In genomic region chr12:63369259-63369822, GRCm38 (mm10) we compare ENCODE assay signal across 29 mouse cellular contexts.
DNase-seq lines count a peak whose midpoint lies in the region; ATAC-seq and TF ChIP-seq lines count a peak whose summit lies in the region.
"Had no signal": no experiment of that assay in that cellular context is flagged by ENCODE, and none has a peak within 500 bp of the region (broad histone marks: within the 10 kb centered on the region; RNA-seq: fewer than 3 reads in every experiment).

No protein-coding gene starts in this region.

- ATAC-seq in hindbrain, embryonic 13.5 days (ENCODE audit: low FRiP score) = no peak
- ATAC-seq in hindbrain, postnatal 0 days = no peak
- peak; percentile 54; the same call in 1 of the 2 replicates for ATAC-seq in neural tube, embryonic 14.5 days (ENCODE audit: low read depth)
- ATAC-seq in intestine, embryonic 16.5 days = no peak
- ATAC-seq: forebrain, embryonic 15.5 days; inflammation-experienced regulatory T-cells, adult 6 months; midbrain, embryonic 16.5 days had no signal

- H3K4me3 ChIP-seq in hindbrain, embryonic 13.5 days = no peak overlapping the region
- H3K4me3 ChIP-seq in hindbrain, postnatal 0 days (ENCODE audit: low read length) = no peak overlapping the region
- no peak overlapping the region for H3K4me3 ChIP-seq in neural tube, embryonic 14.5 days (ENCODE audit: low read depth, low read length)
- H3K4me3 ChIP-seq in intestine, embryonic 16.5 days (ENCODE audit: low read length) = no peak overlapping the region
- H3K4me3 ChIP-seq in heart, embryonic 10.5 days = no peak overlapping the region
- H3K4me3 ChIP-seq: embryonic facial prominence, embryonic 10.5 days; forebrain, embryonic 15.5 days; heart, adult 2 months; limb, embryonic 10.5 days; liver, embryonic 15.5 days; lung, embryonic 15.5 days; megakaryocyte, embryonic 14.5 days; myocyte; stomach, embryonic 15.5 days had no signal

- no peaks in the 10 kb centered on the region for H3K36me3 ChIP-seq in hindbrain, embryonic 13.5 days
- H3K36me3 ChIP-seq in hindbrain, postnatal 0 days (ENCODE audit: insufficient read depth, low read length) = no peaks in the 10 kb centered on the region
- no peaks in the 10 kb centered on the region for H3K36me3 ChIP-seq in neural tube, embryonic 14.5 days (ENCODE audit: control insufficient read depth, insufficient read depth, low read length)
- H3K36me3 ChIP-seq in intestine, embryonic 16.5 days (ENCODE audit: control insufficient read depth, insufficient read depth, low read length) = no peaks in the 10 kb centered on the region
- no peaks in the 10 kb centered on the region for H3K36me3 ChIP-seq in heart, embryonic 10.5 days
- H3K36me3 ChIP-seq: embryonic facial prominence, embryonic 10.5 days; forebrain, embryonic 15.5 days; limb, embryonic 10.5 days; liver, embryonic 15.5 days; lung, embryonic 15.5 days; stomach, embryonic 15.5 days had no signal

- no peaks in the 10 kb centered on the region; the same call in 1 of the 2 replicates for H3K4me1 ChIP-seq in hindbrain, embryonic 13.5 days (replicated peaks)
- H3K4me1 ChIP-seq in hindbrain, postnatal 0 days (ENCODE audit: insufficient read depth, low read length) = no peaks in the 10 kb centered on the region
- H3K4me1 ChIP-seq in neural tube, embryonic 14.5 days (ENCODE audit: control insufficient read depth, insufficient read depth, low read length) = no peaks in the 10 kb centered on the region
- no peaks in the 10 kb centered on the region for H3K4me1 ChIP-seq in intestine, embryonic 16.5 days (ENCODE audit: control insufficient read depth, insufficient read depth, low read length)
- no peaks in the 10 kb centered on the region for H3K4me1 ChIP-seq in heart, embryonic 10.5 days
- H3K4me1 ChIP-seq: embryonic facial prominence, embryonic 10.5 days; forebrain, embryonic 15.5 days; limb, embryonic 10.5 days; liver, embryonic 15.5 days; lung, embryonic 15.5 days; megakaryocyte, embryonic 14.5 days; stomach, embryonic 15.5 days had no signal

- no peak for TF ChIP-seq CTCF in hindbrain, postnatal 0 days (IDR thresholded peaks at IDR 0.05; ENCODE audit: low read depth)

- H3K9me3 ChIP-seq in hindbrain, embryonic 13.5 days = no peaks in the 10 kb centered on the region
- H3K9me3 ChIP-seq in hindbrain, postnatal 0 days (ENCODE audit: low read length) = no peaks in the 10 kb centered on the region; the same call in 1 of the 2 replicates
- H3K9me3 ChIP-seq in neural tube, embryonic 14.5 days (ENCODE audit: control insufficient read depth, low read length) = no peaks in the 10 kb centered on the region
- H3K9me3 ChIP-seq in intestine, embryonic 16.5 days (ENCODE audit: control insufficient read depth, low read length) = no peaks in the 10 kb centered on the region
- H3K9me3 ChIP-seq in heart, embryonic 10.5 days = no peaks in the 10 kb centered on the region
- H3K9me3 ChIP-seq: embryonic facial prominence, embryonic 10.5 days; forebrain, embryonic 15.5 days; limb, embryonic 10.5 days; liver, embryonic 15.5 days; lung, embryonic 15.5 days; megakaryocyte, embryonic 14.5 days; stomach, embryonic 15.5 days had no signal

- H3K4me2 ChIP-seq in hindbrain, embryonic 13.5 days = no peak overlapping the region
- H3K4me2 ChIP-seq in hindbrain, postnatal 0 days (ENCODE audit: low read depth, low read length) = no peak overlapping the region
- H3K4me2 ChIP-seq in neural tube, embryonic 14.5 days (ENCODE audit: low read depth, low read length) = no peak overlapping the region
- H3K4me2 ChIP-seq in intestine, embryonic 16.5 days (ENCODE audit: low read depth, low read length) = no peak overlapping the region
- H3K4me2 ChIP-seq: forebrain, embryonic 15.5 days; liver, embryonic 15.5 days; lung, embryonic 15.5 days; stomach, embryonic 15.5 days had no signal

- no peak overlapping the region for H3K9ac ChIP-seq in hindbrain, embryonic 13.5 days
- H3K9ac ChIP-seq in hindbrain, postnatal 0 days (replicated peaks; ENCODE audit: low read length) = no peak overlapping the region
- H3K9ac ChIP-seq in neural tube, embryonic 14.5 days (replicated peaks; ENCODE audit: low read depth, low read length) = no peak overlapping the region
- H3K9ac ChIP-seq in intestine, embryonic 16.5 days (ENCODE audit: low read depth, low read length) = no peak overlapping the region
- H3K9ac ChIP-seq: forebrain, embryonic 15.5 days; liver, embryonic 15.5 days; lung, embryonic 15.5 days; stomach, embryonic 15.5 days had no signal

- no peaks in the 10 kb centered on the region for H3K27me3 ChIP-seq in hindbrain, embryonic 13.5 days
- H3K27me3 ChIP-seq in hindbrain, postnatal 0 days (ENCODE audit: insufficient read depth, low read length) = no peaks in the 10 kb centered on the region
- H3K27me3 ChIP-seq in neural tube, embryonic 14.5 days (ENCODE audit: control insufficient read depth, insufficient read depth, low read length) = no peaks in the 10 kb centered on the region
- no peaks in the 10 kb centered on the region for H3K27me3 ChIP-seq in intestine, embryonic 16.5 days (replicated peaks; ENCODE audit: control insufficient read depth, insufficient read depth, low read length)
- H3K27me3 ChIP-seq in heart, embryonic 10.5 days (ENCODE audit: insufficient read depth, poor library complexity, severe bottlenecking) = no peaks in the 10 kb centered on the region
- H3K27me3 ChIP-seq: forebrain, embryonic 15.5 days; liver, embryonic 15.5 days; lung, embryonic 15.5 days; megakaryocyte, embryonic 14.5 days; stomach, embryonic 15.5 days had no signal

- no peak for DNase-seq in hindbrain, postnatal 0 days (ENCODE audit: low spot score)
- DNase-seq in A20 (ENCODE audit: low read depth, low spot score) = peak; percentile 35
- DNase-seq in embryo, embryonic 11.5 days (ENCODE audit: low read depth, low spot score) = peak; percentile 5
- DNase-seq in heart, embryonic 10.5 days (ENCODE audit: low spot score) = no peak
- DNase-seq: cerebellum, adult 11-12 months; cerebellum, postnatal 14 days; gastrocnemius, postnatal 25 days; heart, adult 2 months; heart, postnatal 36 days; kidney, adult 2 months; kidney, postnatal 14 days; liver; lung, postnatal 36 days; right cerebral cortex, adult 18-20 months; right cerebral cortex, postnatal 4 days; thymus, postnatal 36 days had no signal

- 69% methylated on average over 6 of the region's 6 CpGs for WGBS in hindbrain, embryonic 13.5 days
- WGBS in hindbrain, postnatal 0 days = 74% methylated on average over 6 of the region's 6 CpGs
- WGBS in neural tube, embryonic 14.5 days = 54% methylated on average over 6 of the region's 6 CpGs
- 87% methylated on average over 6 of the region's 6 CpGs for WGBS in intestine, embryonic 16.5 days
- 91% methylated on average over 6 of the region's 6 CpGs for WGBS in heart, embryonic 10.5 days

- H3K27ac ChIP-seq in hindbrain, embryonic 13.5 days = peak overlapping the region; percentile 60
- H3K27ac ChIP-seq in hindbrain, postnatal 0 days = no peak overlapping the region
- H3K27ac ChIP-seq in neural tube, embryonic 14.5 days (ENCODE audit: low read depth, low read length) = no peak overlapping the region
- H3K27ac ChIP-seq in intestine, embryonic 16.5 days (ENCODE audit: low read length) = no peak overlapping the region
- H3K27ac ChIP-seq in heart, embryonic 10.5 days = no peak overlapping the region
- H3K27ac ChIP-seq: embryonic facial prominence, embryonic 10.5 days; forebrain, embryonic 15.5 days; heart, adult 2 months; limb, embryonic 10.5 days; liver, embryonic 15.5 days; lung, embryonic 15.5 days; stomach, embryonic 15.5 days had no signal

Comparison
In these comparisons a context has a peak if more than half of its experiments do, and no peak if none do; other contexts are left out.
1. DNase-seq: peak in A20 (single experiment) and embryo, embryonic 11.5 days (single experiment); none in hindbrain, postnatal 0 days (single experiment) and heart, embryonic 10.5 days (single experiment).